Mouse (Mus musculus) kidney, adult 9 months (tissue): ENCODE results near the gene Asphd1.
"Not testable (repeated sequence)": the region's sequence is repeated elsewhere in the genome, so short reads cannot be mapped to it uniquely, and the experiment has no call there.

Source experiments
- DNase-seq: peaks from one replicate; pipeline ENCODE4 v3.0.0; 2022

Gene Asphd1

DNA sequence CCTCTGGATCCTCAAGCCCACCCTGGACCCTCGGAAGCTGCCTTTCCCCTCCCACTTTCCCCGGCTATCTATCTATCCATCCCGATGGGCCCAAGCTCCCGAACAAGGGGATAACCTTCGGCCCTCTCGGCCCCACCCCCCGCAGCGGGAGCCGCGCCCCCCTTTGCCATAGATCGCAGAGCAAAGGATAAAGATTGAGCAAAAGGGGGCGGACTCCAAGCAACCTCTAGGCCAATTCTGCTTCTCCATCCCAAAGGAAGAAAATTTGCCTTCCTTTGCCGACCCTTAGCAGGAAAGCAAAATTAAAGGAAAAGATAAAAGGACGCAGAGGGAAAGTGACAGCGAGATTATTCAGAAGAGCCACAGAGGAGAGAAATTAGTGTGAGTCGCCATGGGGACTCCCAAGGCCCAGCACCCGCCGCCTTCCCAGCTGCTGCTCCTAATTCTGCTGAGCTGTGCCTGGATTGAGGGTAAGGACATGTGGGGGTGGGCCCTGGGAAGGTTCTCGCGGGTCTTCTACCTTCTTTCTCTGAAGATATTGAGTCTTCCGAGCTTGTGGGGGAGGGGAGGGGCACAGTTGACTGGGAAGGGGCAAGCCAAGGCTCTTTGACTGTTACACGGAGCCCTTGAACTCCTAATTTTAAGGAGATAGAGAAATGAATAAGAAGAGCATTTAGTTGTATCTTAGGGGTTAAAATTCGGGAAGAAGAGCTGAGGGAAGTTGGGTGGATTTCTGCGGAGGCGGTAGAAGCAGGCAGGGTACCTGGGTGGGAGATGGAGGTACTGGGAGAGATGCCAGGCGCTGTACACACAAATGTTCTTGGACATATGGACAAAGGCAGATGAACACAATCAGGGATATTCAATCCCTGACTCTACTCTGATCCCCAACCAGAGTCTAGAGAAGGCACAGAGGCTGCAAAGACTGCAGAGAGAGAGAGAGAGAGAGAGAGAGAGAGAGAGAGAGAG, 1.5 kb upstream of the Asphd1 start:
- DNase-seq, result no peak

DNA sequence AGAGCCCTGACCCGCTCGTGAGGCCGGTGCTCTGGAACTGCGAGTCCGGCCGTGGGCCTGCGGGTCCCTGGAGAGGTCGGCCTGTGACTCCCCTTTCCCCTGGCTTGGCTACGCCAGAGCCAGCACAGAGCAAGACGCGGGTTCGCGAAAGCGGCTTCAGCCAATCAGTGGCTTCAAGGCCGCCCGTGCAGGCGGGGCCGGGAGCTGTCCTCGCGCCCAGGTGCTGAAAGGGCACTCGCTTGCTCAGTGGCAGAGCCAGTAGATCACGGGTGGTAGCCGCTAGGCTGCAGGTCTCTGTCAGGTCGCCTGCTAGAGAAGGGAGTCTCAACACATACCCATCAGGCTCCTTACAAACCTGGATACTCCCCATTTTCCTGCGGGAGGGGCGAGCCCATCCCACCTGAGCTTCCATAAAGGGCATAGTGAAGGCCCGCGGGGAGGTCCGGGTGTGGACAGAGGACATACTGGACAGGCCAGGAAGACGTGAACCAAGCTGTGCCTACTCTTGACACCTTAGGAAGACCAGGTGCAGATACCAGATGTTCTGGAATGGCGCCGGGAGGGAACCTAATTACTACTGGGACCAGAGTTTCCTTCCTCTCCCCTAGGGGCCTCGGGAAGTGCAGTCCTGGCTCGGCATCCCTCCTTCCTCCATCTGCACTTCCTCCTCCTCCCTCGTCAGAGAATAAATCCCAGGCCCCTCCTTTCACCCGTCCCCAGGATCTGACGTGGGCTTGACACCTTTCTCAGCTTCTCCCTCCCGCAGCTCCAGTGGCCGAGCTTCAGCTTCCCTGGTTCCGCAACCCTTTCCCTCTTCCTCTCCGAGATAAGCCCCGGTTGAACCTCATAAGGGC, 638 bp upstream of the Asphd1 start, which contains the start of gene Sez6l2:
Sez6l2 (plus strand) TSS at position 771 of the 854 bp plus-strand sequence.
- peak; percentile 84 for DNase-seq

DNA sequence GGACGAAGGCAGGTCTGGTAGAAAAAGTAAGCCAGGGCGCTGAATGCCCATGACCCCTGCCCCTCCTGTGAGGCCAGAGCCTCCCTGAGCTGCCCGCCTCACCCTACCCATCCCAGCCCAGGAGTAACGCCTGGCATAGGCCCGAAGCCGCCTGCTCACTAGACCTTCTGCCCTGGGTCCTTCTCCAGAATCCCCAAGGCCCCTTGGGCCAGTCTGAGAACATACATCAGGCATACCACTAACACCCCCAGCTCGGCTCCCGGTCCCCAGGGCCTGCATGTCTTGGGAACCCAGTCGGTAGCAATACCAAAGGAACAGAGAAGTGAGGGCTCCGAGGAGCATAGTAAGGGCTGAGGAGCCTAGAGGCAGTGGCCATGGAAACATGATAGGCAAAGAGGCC, 756 bp downstream of the Asphd1 start:
- no peak for DNase-seq

DNA sequence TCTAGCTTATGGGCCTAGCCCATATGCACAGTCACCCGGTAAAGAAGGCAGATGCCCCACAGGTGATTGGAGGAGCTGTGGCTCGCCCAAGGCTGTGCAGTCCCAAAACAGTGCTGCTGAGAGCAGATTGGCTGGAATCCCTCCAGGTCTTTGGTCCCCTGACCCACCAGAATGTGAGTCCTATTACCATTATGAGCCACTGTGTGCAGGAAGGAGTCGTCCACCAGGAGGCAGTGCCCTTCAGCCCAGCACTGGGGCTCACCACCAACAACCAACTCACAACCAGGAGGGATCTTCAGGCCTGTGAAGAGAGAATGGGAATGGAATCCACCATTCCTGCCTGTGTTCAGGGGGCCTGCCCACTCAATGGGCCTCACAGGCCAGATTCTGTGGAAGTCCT, 2.9 kb downstream of the Asphd1 start:
- peak; percentile 36 for DNase-seq

DNA sequence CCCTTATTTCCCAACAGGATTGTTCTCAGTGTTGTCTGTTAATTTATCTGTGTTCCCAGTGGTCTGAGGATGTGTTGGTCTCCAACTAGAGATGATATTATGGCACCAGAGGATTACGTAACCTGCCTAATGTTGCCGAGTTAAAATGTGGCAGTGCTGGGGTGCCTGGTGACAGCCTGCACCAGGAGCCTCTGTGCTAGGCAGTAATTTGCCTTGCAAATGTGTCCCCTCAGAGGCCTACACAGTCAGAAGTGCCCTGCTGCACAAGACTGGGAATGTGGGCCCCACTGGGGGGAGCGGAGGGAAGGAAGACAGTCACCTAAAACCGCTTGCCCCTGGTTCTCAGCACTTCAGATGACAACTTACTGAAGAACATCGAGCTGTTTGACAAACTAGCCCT, 7.6 kb downstream of the Asphd1 start:
- DNase-seq, result no peak

DNA sequence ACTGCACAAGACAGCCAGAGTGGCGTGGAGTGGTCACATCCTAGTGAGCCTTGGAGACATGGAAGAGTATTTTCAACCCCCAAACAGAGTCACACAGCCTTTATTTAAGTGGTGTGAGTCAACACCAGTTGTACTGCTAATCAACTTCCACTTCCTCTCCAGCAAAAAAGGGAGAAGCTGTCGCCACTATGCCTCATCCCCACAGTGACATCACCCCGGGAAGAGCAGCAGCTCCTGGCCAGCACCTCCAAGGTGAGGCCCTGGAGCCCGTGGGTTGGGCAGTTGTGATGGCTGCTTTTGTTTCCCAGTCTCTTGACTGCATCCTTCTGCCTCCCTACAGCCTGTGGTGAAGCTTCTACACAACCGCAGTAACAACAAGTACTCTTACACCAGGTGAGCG, 8.2 kb downstream of the Asphd1 start:
- no peak for DNase-seq

DNA sequence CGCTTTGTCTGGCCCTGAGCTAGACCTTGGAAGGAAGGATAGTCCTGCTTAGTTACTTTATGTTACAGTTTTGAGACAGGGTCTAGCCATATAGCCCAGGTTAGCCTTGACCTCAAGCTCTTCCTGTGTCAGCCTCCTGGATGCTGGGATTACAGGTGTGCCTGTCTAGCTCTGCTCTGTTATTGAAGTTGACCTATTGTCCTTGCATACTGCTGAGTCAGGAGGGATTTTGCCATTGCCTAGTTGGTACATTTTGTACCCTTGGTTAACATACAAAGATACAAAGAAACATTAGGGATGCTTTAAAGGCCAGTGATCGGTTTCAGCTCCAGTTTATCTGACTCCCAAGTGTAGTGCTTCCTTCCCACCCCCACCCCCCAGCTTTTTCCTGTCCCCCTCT, 16.7 kb downstream of the Asphd1 start:
- no peak for DNase-seq

DNA sequence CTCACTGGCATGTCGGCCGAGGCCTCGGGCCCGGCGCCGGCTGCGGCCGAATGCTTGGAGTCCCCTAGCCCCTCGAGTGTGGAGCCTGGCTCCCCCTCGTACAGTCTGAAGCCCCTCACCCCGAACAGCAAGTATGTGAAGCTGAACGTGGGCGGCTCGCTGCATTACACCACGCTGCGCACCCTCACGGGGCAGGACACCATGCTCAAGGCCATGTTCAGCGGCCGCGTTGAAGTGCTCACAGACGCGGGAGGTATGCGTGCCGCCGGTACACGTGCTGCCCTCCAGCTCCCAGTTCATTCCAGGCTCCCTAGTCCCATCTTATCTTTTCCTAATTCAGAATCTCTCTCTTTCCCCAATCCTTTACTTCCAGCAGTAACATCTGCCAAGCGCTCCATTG, 20.3 kb downstream of the Asphd1 start:
- no peak for DNase-seq

DNA sequence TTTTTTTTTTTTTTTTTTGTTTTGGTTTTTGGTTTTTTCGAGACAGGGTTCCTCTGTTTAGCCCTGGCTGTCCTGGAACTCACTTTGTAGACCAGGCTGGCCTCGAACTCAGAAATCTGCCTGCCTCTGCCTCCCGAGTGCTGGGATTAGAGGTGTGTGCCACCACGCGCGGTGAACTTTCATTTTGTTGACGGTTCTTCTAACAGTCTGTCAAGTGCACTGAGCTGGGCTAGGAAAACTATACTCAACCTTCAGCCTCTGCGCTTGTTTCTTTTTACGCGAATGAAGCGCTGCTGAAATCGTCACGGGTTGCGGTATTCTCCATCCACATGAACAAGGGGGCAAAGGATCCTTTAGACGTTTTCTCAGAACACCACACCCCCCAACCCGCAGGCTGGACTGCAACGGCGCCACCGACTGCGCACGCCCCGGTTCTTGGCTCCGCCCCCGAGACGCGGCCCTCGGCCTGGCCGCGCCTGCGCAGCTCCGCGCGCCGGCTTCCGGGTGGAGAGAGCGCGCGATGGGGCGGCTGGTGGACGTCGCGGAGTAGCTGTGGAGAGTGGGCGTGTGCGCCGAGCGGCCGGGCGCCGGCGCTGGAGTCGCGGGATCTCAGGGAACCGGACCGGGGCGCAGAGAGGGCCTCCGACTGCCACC, 20.9 kb downstream of the Asphd1 start, which contains the start of gene Kctd13:
Kctd13 (plus strand) TSS at position 496 of the 654 bp plus-strand sequence.
- peak; percentile 93 for DNase-seq

DNA sequence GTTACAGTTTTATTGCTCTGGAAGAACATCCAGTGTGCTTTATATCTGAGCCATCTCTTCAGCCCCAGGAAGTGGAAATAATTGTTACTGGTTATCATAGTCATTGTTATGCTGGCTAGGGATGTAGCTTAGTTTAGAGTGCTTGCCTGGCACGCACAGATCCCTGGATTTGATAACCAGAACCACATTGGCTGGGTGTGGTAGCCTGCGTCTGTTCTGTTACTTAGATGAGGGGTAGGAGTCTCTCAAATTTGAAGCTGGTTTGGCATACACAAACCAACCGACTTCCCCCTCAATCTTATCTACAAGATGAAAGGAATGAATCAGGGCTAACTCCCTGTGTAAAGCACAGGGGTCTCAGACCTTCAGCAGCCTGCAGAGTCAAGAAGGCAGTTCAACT, 23.1 kb downstream of the Asphd1 start:
- DNase-seq, result no peak

DNA sequence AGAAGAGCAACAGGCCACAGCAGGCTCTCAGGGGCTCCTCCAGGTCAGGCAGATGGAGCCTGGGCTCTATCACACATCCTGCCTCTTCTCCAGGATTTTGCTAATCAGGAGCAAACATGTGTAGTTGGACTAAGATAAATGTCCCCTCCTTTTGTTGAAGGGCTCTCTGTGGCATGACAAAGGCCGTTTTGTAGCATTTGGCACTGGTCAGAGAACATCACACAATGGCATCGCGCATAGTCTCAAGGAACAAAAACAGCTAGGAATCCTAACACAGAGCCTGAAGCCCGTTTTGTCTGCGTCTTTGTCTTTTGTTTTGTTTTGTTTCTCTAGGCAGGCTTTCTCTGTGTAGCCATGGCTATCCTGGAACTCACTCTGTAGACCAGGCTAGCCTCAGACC, 25.4 kb downstream of the Asphd1 start:
- DNase-seq, result no peak

DNA sequence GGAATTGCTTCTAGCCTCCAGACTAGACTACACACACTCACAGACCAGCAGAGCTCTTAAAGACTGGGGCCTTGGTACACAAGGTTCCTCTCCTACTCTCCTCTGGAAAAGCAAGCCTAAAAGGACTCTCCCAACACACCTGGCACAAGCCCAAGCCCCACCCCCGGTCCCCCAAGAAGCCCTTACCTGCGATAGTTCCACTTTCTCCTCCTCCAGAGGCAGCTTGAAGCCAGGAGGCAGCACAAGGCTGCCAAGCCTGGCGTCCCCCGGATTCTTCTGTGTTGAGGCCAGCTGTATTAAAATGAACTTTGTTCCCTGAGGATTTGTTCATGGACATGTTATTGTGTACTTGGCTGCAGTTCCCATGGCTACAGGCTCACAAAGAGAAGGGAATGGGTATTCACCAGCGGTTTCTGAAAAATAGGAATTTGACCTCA, 26.7 kb downstream of the Asphd1 start, which contains the start of gene Tmem219:
Tmem219 (minus strand) TSS at position 294 of the 437 bp plus-strand sequence.
- peak; percentile 93 for DNase-seq

DNA sequence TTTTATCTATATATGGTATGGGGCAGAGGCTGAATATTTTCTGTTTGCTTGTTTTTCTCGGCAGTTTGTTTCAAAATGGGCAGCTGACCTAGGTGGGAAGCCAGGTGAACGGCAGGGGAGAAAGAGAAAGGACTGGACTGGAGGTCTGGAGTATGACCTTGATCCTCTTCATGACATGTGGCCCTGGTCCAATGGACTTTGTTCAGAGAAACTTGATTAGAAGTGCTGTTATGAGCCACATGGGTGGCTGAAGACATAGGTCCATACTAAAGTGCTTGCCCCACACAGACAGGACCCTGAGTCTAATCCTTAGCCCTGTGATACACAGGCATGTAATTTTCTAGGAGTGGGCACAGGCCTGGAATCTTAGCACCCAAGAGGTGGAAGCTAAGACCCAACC, 27.8 kb downstream of the Asphd1 start:
- peak; percentile 87 for DNase-seq

DNA sequence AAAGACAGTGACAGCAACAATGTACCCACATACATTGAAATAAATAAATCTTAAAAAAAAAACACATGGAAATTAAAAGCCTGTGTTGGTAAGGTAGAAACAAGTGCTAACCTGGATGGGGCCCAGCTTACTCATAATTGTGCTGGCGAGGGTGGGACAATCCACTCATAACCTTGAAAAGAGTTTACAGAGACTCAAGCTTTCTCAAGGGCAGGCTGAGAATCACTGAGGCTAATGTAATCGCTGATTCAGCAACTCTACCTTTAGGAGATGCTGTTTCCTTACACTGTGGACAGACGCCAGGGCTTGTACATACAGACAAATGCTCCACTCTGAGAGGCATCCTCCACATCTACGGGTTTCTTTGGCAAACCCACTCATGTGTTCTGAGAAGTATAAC, 29.4 kb downstream of the Asphd1 start:
- DNase-seq, result no peak

DNA sequence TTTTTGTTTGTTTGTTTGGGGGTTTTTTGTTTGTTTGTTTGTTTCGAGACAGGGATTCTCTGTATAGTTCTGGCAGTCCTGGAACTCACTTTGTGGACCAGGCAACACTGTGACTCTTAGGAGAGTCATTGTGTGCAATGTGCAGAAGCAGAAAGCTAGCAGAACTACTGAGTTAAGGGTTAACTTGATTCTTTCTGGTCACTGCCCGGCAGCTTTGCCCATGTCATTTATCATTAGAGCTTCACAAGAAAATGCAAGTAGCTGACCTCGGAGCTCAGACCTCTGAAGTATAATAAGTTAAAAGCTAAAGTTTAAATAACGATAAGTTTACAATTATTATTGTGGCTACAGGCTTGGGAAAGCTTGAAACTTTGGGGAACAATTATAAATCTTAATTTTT, 31.0 kb downstream of the Asphd1 start:
- peak; percentile 65 for DNase-seq

DNA sequence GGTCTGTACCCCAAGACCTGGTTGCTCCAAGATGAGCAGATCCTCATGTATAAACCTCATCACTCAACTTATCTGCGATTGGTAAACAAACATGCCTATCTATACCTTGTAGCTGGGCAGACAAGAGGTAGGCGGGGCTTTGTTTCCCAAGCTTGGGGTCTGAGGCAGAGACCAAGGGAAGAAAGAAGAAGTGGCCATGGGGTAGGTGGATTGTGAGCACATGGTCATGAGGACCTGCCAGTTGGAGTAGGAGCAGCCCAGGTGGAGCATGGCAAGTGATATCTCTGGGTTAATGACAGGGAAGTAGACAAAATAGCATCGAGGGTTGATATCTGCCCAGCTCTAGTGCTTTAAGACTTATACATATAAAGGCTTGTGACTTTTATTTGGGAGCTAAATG, 34.5 kb downstream of the Asphd1 start:
- no peak for DNase-seq

DNA sequence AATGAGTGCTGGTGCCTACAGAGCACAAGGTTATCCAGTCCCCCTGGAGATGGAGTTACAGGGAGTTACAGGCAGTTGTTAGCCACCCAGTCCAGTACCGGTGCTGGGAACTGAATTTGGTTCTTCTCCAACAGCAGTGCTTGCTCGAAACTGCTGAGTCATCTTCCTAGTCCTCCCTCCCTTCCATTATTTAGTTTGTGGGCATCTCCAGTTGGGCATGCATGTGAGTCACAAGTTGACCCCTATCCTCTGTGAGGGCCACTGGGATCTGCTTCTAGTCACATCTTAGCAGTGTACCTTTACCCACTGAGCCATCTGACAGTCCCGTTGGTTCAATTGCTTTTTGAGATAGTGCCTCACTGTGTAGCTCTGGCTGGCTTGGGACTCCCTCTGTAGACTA, 43.8 kb downstream of the Asphd1 start:
- DNase-seq, result no peak

DNA sequence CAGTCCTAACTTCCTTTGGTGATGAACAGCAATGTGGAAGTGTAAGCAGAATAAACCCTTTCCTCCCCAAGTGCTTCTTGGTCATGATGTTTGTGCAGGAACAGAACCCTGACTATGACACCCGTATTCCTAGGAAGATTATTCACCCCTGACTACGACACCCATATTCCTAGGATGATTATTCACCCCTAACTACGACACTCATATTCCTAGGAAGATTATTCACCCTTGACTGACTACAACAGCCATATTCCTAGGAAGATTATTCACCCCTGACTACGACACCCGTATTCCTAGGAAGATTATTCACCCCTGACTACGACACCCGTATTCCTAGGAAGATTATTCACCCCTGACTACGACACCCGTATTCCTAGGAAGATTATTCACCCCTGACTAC, 49.6 kb downstream of the Asphd1 start:
- not testable (repeated sequence) for DNase-seq

DNA sequence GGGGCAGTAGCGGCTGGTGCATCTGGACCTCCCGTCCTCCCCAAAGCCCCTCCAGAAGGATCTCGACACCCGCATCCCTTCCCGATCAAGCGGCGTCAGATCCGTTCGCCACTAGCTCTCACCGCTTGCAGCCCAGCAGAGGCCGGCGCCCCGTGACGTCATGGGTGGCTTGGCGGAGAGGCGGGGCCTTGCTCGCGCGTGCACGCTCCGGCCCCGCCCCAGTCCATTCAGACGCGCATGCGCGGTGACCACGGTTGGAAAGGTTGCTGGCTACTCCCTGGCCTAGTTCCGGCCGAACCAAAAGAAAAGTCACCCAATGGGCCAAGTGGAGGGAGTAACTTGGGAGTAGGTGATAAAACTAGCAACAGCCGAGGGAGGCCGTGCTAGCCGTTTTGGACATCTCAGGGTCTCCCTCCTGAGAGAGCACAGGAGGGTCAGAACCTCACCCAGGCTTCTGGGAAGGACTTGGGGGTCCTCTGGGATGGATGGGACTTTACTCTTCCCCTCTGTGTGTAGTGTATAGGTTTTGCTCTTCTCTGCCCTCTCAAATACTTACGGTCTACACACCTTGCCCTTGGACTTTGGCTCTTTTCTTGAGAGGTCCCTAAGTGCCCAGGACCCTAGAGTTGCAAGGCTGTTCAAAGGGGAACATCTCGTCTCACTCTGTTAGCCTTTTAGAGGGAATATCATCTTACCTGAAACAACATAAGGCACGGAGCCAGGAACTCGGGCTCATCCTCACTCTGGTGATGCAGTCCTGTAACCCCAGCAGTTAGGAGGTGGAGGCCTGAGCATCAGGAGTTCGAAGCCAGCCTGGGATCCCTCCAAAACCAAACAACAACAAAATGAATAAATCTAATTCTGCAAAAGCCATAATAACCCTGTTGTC, 51.0 kb downstream of the Asphd1 start:
- DNase-seq, result peak; percentile 96

DNA sequence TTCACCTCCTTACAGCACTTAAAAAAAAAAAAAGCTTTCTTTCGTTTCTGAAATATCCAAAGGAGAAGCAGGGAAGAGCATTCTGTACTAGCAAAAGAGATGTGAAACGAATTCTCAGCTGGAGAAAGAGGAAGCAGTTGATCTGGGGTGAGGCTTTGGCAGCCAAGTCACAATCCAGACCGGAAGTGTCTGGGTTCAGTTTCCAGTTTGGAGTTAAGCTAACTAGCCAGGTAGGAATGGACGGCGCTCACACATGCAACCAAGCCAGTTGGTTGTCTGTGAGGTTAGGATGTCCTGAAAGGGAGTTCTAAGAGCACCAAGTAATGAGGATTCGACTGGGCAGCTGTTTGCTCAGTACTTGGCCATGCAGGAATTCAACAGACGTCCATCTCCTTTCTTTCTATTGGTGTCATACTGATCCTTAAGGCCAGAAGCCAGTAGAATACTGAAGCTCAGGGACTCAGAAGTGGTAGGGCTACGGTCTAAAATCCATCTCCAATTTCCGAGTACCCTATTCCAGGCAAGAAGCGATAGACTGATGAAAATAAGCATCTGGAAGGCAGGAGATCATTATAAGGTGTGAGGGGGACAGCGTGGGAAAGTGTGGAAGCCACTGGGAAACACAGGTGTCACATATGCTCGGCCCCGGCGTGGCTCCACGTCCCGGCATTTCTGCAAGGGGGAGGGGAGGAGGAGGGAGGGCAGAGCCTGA, 51.8 kb downstream of the Asphd1 start:
- DNase-seq, result peak; percentile 48

DNA sequence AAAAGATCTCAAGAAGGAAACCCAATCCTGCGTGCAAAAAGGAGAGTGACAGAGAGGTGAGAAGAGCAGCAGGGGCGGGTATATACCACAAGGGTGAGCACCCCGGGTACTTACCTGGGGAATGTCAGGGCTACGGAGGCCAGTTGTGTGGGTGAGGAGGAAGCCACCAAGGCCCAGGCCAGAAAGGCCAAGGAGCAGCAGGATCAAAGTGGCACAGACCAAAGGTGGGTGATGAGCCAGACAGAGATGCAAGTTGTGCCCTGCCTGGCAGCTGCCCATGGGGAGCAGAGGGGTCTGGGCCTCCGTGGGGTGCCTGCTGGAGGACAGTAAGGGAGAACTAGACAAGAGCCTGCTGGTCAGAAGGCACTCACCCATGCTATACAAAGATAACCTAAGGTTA, 52.5 kb downstream of the Asphd1 start:
- no peak for DNase-seq
